Mouse (Mus musculus) stomach, postnatal 0 days (tissue): ENCODE measurements around the gene Klhl26.

Experiments
- CTCF ChIP-seq: IDR thresholded peaks from 2 replicates; pipeline ENCODE4 v1.5.1; 2016; ENCODE audit warnings: antibody characterized with exemption, low read depth, mild to moderate bottlenecking, moderate library complexity
- EP300 ChIP-seq: optimal IDR thresholded peaks from 2 replicates; pipeline ENCODE3; 2016; ENCODE audit warnings: antibody characterized with exemption

DNA sequence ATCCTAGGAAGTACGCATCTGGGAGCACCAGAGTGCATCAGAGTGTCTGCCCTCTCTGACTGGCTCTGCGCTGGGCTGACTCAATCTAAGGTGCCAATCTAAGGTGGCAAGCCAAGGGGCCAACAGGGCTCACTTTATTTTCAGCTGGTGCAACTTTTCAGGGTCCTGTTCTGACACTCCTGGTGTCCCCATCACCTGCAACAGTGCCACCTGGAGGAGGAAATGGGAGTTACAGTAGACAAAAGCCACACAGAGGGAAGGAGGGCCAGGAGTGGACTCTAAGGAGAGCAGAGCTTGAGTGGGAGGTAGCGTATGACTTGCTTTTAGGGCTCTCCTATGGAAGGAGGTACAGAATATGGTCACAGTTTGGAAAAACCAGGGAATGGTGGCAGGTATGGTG, 28.1 kb upstream of the Klhl26 start:
- TF ChIP-seq CTCF (peak; percentile 91), EP300 (no peak)
